Mouse (Mus musculus): ENCODE results near the gene Cyp2c70. TPM values are rescaled to one million over a fixed set of nuclear protein-coding genes. Genes with fewer than 3 reads are reported as not detected.
"Not testable (repeated sequence)": the region's sequence is repeated elsewhere in the genome, so short reads cannot be mapped to it uniquely, and the experiment has no call there.

Cyp2c70 gene
- polyA plus RNA-seq, 1 experiment from 2014 or later, result not detected

DNA sequence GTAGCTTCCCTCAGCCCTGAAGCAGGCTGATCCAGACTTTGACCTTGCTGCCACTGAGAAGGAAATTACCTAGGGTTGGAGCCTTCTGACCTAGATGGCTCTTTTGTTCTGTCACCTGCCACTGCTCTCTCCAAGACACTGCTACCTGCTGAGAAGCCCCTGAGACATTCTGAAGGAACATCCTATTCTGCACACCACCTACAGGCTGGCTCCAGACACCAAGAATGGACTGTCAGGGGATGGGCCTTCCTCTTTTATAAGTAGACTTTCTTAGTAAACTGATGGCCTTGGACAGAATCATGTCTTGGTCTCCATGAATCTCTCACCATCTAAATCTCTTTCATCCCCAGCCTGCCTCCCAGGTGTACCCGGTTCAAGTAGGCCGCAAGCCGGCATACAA, 62.0 kb downstream of the Cyp2c70 start:
- H3K9me3 ChIP-seq (ENCODE audit: control insufficient read depth, low read length); H3K4me2 ChIP-seq (ENCODE audit: low read length); H3K4me1 ChIP-seq (ENCODE audit: control insufficient read depth in 2 of 2, insufficient read depth in 2 of 2, low read length in 2 of 2); H3K36me3 ChIP-seq (ENCODE audit: control insufficient read depth, insufficient read depth, low read length); H3K27ac ChIP-seq (replicated peaks in 1 of 2; ENCODE audit: control insufficient read depth in 1 of 2, insufficient read depth in 1 of 2, low read depth in 2 of 2, low read length in 2 of 2); H3K4me3 ChIP-seq (ENCODE audit: control insufficient read depth in 1 of 2, insufficient read depth in 1 of 2, low read depth in 1 of 2, low read length in 2 of 2); ATAC-seq (ENCODE audit: insufficient number of reproducible peaks, insufficient read depth, low FRiP score, low read depth); H3K27me3 ChIP-seq (ENCODE audit: control insufficient read depth, insufficient read depth, low read length); H3K9ac ChIP-seq (ENCODE audit: low read length): not testable (repeated sequence)
- WGBS, result 84% methylated on average over 3 of the region's 3 CpGs

DNA sequence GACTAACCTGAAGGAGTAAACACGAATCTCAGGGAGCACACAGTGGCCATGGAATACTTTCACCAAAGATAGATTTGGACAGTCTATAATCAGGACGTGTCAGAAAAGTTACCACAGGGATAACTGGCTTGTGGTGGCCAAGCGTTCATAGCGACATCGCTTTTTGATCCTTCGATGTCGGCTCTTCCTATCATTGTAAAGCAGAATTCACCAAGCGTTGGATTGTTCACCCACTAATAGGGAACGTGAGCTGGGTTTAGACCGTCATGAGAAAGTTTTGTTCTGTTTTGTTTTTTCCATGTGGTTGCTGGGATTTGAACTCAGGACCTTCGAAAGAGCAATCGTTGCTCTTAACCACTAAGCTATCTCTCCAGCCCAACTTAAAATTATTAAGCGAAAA, 67.5 kb downstream of the Cyp2c70 start:
- not testable (repeated sequence) for H3K36me3 ChIP-seq (ENCODE audit: control insufficient read depth, insufficient read depth, low read length); H3K27me3 ChIP-seq (ENCODE audit: control insufficient read depth, insufficient read depth, low read length); H3K9ac ChIP-seq (ENCODE audit: low read length); H3K4me2 ChIP-seq (ENCODE audit: low read length); ATAC-seq (ENCODE audit: insufficient number of reproducible peaks, insufficient read depth, low FRiP score, low read depth); H3K4me1 ChIP-seq (ENCODE audit: control insufficient read depth in 2 of 2, insufficient read depth in 2 of 2, low read length in 2 of 2); H3K9me3 ChIP-seq (ENCODE audit: control insufficient read depth, low read length); H3K4me3 ChIP-seq (ENCODE audit: control insufficient read depth in 1 of 2, insufficient read depth in 1 of 2, low read depth in 1 of 2, low read length in 2 of 2); H3K27ac ChIP-seq (replicated peaks in 1 of 2; ENCODE audit: control insufficient read depth in 1 of 2, insufficient read depth in 1 of 2, low read depth in 2 of 2, low read length in 2 of 2)
- WGBS, result 77% methylated on average over 13 of the region's 13 CpGs

Other genes starting within 250 kb of the Cyp2c70 start
- gene Cyp2c37, start 194.9 kb downstream of the Cyp2c70 start, polyA plus RNA-seq (2014; fragmentation: Nextera tagmentation; extraction: Ambion mirVana), result not detected in 2 replicates
- gene Cyp2c54, start 113.5 kb downstream of the Cyp2c70 start, polyA plus RNA-seq (2014; fragmentation: Nextera tagmentation; extraction: Ambion mirVana), result not detected in 2 replicates
- gene Cyp2c50, start 97.6 kb downstream of the Cyp2c70 start, polyA plus RNA-seq (2014; fragmentation: Nextera tagmentation; extraction: Ambion mirVana), result not detected in 2 replicates
- gene Pdlim1, start 84.5 kb upstream of the Cyp2c70 start, polyA plus RNA-seq (2014; fragmentation: Nextera tagmentation; extraction: Ambion mirVana), result 266 and 278 TPM in 2 replicates

All from heart, embryonic 14.5 days (tissue).